Mouse (Mus musculus) heart, adult 2 months (tissue): Measurements from ENCODE around the gene Rbp2. TPM values are rescaled to one million over a fixed set of nuclear protein-coding genes. Genes with fewer than 3 reads are reported as not detected.

Experiments
- DNase-seq, 2 experiments: peaks; one replicate each; pipeline ENCODE4 v3.0.0; 2021
- H3K27ac ChIP-seq: fragments of 200-600 bp; 2 replicates; pipeline ENCODE4 v1.8.1; 2022
- H3K27me3 ChIP-seq: fragments of 200-500 bp; 2 replicates; pipeline ENCODE4 v1.6.1; 2012; ENCODE audit warnings: mild to moderate bottlenecking, low read length, inconsistent platforms, mixed read lengths; ENCODE audit not compliant: control insufficient read depth, insufficient read depth
- H3K36me3 ChIP-seq: fragments of 200-500 bp; 2 replicates; pipeline ENCODE4 v1.6.1; 2012; ENCODE audit warnings: low read length, inconsistent platforms; ENCODE audit not compliant: control insufficient read depth, insufficient read depth
- H3K4me1 ChIP-seq: fragments of 200-500 bp; 2 replicates; pipeline ENCODE4 v1.6.1; 2011; ENCODE audit warnings: low read length; ENCODE audit not compliant: control insufficient read depth, insufficient read depth
- H3K4me3 ChIP-seq: fragments of 200-600 bp; 2 replicates; pipeline ENCODE4 v1.8.1; 2022
- H3K79me2 ChIP-seq: fragments of 200-500 bp; replicated peaks from 2 replicates; pipeline ENCODE4 v1.6.1; 2012; ENCODE audit warnings: mild to moderate bottlenecking, inconsistent platforms, low read length, moderate library complexity, mixed read lengths; ENCODE audit not compliant: control insufficient read depth, insufficient read depth
- H3K9ac ChIP-seq: fragments of 200-500 bp; 2 replicates; pipeline ENCODE4 v1.6.1; 2012; ENCODE audit warnings: low read depth, mild to moderate bottlenecking, control low read depth, inconsistent platforms, low read length, mixed read lengths
- CTCF ChIP-seq: fragments of 200-600 bp; IDR thresholded peaks from 2 replicates; pipeline ENCODE4 v1.8.1; 2022; ENCODE audit warnings: antibody characterized with exemption, mild to moderate bottlenecking, moderate library complexity
- EP300 ChIP-seq: fragments of 200-500 bp; IDR thresholded peaks from 2 replicates; pipeline ENCODE4 v1.6.1; 2011; ENCODE audit warnings: low read depth, low read length, control low read depth; ENCODE audit not compliant: insufficient read depth
- POLR2A ChIP-seq: fragments of 200-500 bp; IDR thresholded peaks from 2 replicates; pipeline ENCODE4 v1.6.1; 2011; ENCODE audit warnings: mild to moderate bottlenecking, low read depth, low read length, control low read depth; ENCODE audit not compliant: insufficient read depth
- WGBS: fragments of 180-500 bp; shearing (Covaris S2); methylation state at CpG from one replicate; pipeline ENCODE4 v1.1.7; 2018; 5-methylcytosine and 5-hydroxymethylcytosine counted together
- intact Hi-C: fragments of 180-260 bp; cut with DNase I; formaldehyde crosslinking; loops from one replicate; pipeline ENCODE4 v1.15.1; 2025
- polyA plus RNA-seq: library from polyadenylated mRNA; depleted of rRNA; stranded (reverse); fragments of >200 nt; gene quantifications from 2 replicates; pipeline ENCODE4 v1.2.3, GENCODE M21; 2012; rRNA removed
- total RNA-seq, 2 experiments: library from RNA; stranded (reverse); gene quantifications; 2 replicates each; pipeline ENCODE4 v1.2.3; 2021

The Rbp2 gene
- total and polyA plus RNA-seq, 3 experiments = 0.44 TPM; not detected in 2

DNA sequence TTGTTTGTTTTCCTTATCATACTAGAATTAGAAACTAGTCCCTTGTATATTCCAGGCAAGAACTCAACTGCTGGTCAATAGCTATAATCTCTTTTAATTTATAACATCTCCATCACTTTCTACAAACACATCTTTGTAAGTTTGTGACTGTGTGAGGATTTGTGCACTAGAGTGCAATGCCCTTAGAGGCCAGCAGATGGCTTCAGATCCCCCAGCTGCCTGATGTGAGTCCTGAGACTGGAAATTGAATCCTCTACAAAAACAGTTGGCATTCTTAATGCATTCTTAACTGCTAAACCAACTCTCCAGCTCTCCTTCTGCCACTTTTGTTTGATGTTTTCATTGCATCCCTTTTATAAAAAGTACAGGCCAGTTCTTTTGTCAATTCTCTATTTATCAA is 49.8 kb downstream of the Rbp2 start:
- Histone ChIP-seq H3K9ac (no peak overlapping the region), H3K27ac (no peak overlapping the region), H3K27me3 (no peaks in the 10 kb centered on the region), H3K79me2 (no peaks in the 10 kb centered on the region), H3K4me1 (no peaks in the 10 kb centered on the region), H3K36me3 (no peaks in the 10 kb centered on the region), H3K4me3 (no peak overlapping the region)
- DNase-seq = no peak
- peak; percentile 55 for TF ChIP-seq CTCF
- no peak for TF ChIP-seq EP300
- TF ChIP-seq POLR2A = no peak
- intact Hi-C loops = no loop called here

DNA sequence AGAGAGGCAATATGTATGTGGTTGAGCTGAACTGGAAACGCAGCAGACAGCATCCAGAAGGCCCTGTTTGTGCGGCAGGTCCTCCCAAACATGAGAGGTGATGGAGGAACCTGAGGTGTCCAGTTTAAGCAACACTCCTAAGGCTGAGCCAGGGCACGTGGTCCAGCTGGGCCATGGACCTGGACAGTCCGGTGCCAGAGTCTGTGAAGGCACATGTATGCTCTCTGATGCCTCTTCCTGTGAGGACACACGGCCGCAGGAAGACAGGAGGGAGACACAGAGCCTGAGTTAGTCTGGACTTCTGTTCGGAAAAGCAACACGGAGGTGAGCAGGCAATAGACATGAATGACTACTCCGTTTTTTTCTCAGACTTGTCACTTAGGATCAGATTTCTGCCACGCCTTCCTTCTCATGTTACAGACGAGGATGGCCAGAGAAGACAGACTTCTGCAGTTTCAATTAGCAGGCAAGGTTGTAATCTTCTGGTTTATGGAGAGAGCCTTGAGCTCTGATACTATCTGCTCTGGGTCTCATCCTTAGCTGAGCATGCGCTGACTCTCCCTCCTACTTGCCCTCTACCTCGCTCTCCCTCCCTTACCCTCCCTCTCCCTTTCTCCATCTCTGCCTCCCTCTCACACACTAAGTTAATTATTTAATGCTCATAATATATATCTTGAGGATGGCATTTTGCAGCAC is 52.2 kb downstream of the Rbp2 start:
- DNase-seq = no peak
- Histone ChIP-seq H3K9ac (no peak overlapping the region), H3K27me3 (no peaks in the 10 kb centered on the region), H3K79me2 (no peaks in the 10 kb centered on the region), H3K4me1 (no peaks in the 10 kb centered on the region), H3K4me3 (no peak overlapping the region), H3K36me3 (no peaks in the 10 kb centered on the region), H3K27ac (no peak overlapping the region)
- 43% methylated on average over 13 of the region's 13 CpGs for WGBS
- intact Hi-C loops = loop anchor here (1.0 kb wide), 2 partner anchors 96 to 129 kb away; no protein-coding TSS in a partner anchor
- TF ChIP-seq EP300 (no peak), CTCF (no peak), POLR2A (no peak)

DNA sequence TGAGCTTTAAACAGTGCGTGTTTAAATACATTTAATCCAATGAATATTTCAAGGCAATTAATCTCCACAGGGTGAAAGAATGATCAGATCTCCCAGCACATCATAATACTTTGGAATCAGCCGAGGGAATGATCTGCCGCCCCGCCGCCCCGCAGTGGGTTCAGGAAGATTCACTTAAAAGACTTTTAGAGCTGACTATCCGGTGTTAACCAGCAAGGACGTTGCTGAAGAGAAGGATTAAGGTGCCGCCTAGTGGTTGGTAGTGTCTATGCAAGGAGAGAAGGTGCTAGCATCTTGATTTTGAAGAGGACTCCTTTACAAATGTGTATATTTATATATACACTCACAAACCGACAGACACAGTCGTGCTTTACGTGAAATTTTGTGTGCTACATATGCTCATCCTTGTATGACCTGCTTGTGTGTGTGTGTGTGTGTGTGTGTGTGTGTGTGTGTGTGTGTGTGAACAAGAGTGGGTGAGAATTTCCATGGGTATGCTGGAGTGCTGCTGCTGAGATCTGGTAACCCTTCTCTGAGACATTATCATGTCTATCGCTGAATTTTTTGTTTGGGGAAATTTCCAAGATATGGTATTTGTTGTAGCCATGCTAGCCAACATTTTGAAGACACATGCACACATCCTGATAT is 52.9 kb downstream of the Rbp2 start:
- H3K9ac ChIP-seq = no peak overlapping the region
- intact Hi-C loops = loop anchor here (1.0 kb wide), 2 partner anchors 97 to 130 kb away; no protein-coding TSS in a partner anchor
- H3K79me2 ChIP-seq = no peaks in the 10 kb centered on the region
- no peak for TF ChIP-seq EP300
- TF ChIP-seq CTCF = peak; percentile 86
- no peak for TF ChIP-seq POLR2A
- DNase-seq = peak; percentile 42 to 54
- H3K36me3 ChIP-seq = no peaks in the 10 kb centered on the region
- H3K4me1 ChIP-seq = no peaks in the 10 kb centered on the region
- WGBS = 5% methylated on average over 13 of the region's 13 CpGs
- H3K4me3 ChIP-seq = no peak overlapping the region
- no peaks in the 10 kb centered on the region for H3K27me3 ChIP-seq
- H3K27ac ChIP-seq = no peak overlapping the region

DNA sequence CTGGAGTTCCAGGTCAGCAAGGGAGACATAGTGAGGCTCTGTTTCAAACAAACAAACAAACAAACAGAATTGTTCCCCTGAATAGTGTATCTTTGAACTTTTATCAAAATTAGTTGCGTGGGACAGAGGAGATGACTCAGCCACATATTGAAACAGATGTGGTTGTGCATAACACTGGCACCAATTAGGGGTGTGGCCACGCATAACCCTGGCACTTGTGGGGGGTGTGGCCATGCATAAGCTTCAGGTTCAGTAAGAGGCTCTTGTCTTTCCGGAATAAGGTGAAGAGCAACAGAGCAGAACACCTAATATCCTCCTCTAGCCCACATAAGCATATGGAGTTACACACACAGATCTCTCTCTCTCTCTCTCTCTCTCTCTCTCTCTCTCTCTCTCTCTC is 58.1 kb downstream of the Rbp2 start:
- Histone ChIP-seq H3K79me2 (no peaks in the 10 kb centered on the region), H3K4me1 (no peaks in the 10 kb centered on the region), H3K9ac (no peak overlapping the region), H3K4me3 (no peak overlapping the region), H3K27ac (no peak overlapping the region), H3K36me3 (no peaks in the 10 kb centered on the region), H3K27me3 (no peaks in the 10 kb centered on the region)
- intact Hi-C loops = loop anchor here (5.0 kb wide), 1 partner anchor 512 kb away; the partner anchor contains the start of gene Clstn2
- WGBS = 82% methylated on average over 3 of the region's 3 CpGs
- no peak for DNase-seq
- TF ChIP-seq CTCF (no peak), EP300 (no peak), POLR2A (no peak)

Other genes starting within 250 kb of the Rbp2 start
- gene Nmnat3, start 198.7 kb upstream of the Rbp2 start, total RNA-seq = 10 to 100 TPM; 16.0 to 17.5 TPM
- gene Nmnat3, start 198.7 kb upstream of the Rbp2 start, polyA plus RNA-seq = 19.3 and 22.3 TPM in 2 replicates
- gene Rbp1, start 63.2 kb upstream of the Rbp2 start, total RNA-seq = 1 to 10 TPM; 7.4 to 7.9 TPM
- 6.3 and 11.5 TPM in 2 replicates for gene Rbp1, start 63.2 kb upstream of the Rbp2 start, polyA plus RNA-seq
- gene Copb2, start 77.6 kb downstream of the Rbp2 start, total RNA-seq = 100 to 1,000 TPM in 1 of 2 experiments, 10 to 100 TPM in 1; 93.0 to 103 TPM
- 35.2 and 68.4 TPM in 2 replicates for gene Copb2, start 77.6 kb downstream of the Rbp2 start, polyA plus RNA-seq
- gene Mrps22, start 115.5 kb downstream of the Rbp2 start, total RNA-seq = 10 to 100 TPM; 28.7 to 33.3 TPM
- gene Mrps22, start 115.5 kb downstream of the Rbp2 start, polyA plus RNA-seq = 13.6 and 19.4 TPM in 2 replicates